Mouse (Mus musculus) skeletal muscle tissue, adult 2 months (tissue): ENCODE data around the gene Anxa7.

ENCODE experiments used
- DNase-seq: peaks from one replicate; pipeline ENCODE4 v3.0.0-alpha.2; 2012; ENCODE audit warnings: low read depth, low spot score

Gene Anxa7

GRCm38 (mm10) chr14:20436976-20437375 lies 43.0 kb downstream of the Anxa7 start:
- no peak for DNase-seq

- peak; percentile 74 for DNase-seq
These were observed 47.5 kb downstream of the Anxa7 start for GRCm38 (mm10) chr14:20432420-20432819.

GRCm38 (mm10) chr14:20431726-20432125 lies 48.2 kb downstream of the Anxa7 start:
- DNase-seq: peak; percentile 84

- DNase-seq: no peak
These were observed 50.1 kb downstream of the Anxa7 start for GRCm38 (mm10) chr14:20429833-20430232.

GRCm38 (mm10) chr14:20428593-20428992 lies 51.3 kb downstream of the Anxa7 start:
- no peak for DNase-seq

GRCm38 (mm10) chr14:20423046-20423445 lies 56.9 kb downstream of the Anxa7 start:
- no peak for DNase-seq

- DNase-seq: no peak
These were observed 57.7 kb downstream of the Anxa7 start for GRCm38 (mm10) chr14:20422257-20422656.
